Mouse (Mus musculus) thymus, adult 2 months (tissue): ENCODE measurements around the gene Tbc1d15.

ENCODE experiments used
- CTCF ChIP-seq: fragments of 200-500 bp; IDR thresholded peaks from 2 replicates; pipeline ENCODE4 v1.5.1; 2012; ENCODE audit warnings: mild to moderate bottlenecking, control low read depth, low read length, moderate library complexity, borderline replicate concordance; ENCODE audit not compliant: control insufficient read depth, poor library complexity, insufficient read depth; ENCODE audit errors: extremely low read depth
- POLR2A ChIP-seq: fragments of 200-500 bp; IDR thresholded peaks from 2 replicates; pipeline ENCODE4 v1.6.1; 2012; ENCODE audit warnings: mild to moderate bottlenecking, low read length, control low read depth, moderate library complexity; ENCODE audit not compliant: control insufficient read depth, poor library complexity, insufficient read depth; ENCODE audit errors: extremely low read depth

DNA sequence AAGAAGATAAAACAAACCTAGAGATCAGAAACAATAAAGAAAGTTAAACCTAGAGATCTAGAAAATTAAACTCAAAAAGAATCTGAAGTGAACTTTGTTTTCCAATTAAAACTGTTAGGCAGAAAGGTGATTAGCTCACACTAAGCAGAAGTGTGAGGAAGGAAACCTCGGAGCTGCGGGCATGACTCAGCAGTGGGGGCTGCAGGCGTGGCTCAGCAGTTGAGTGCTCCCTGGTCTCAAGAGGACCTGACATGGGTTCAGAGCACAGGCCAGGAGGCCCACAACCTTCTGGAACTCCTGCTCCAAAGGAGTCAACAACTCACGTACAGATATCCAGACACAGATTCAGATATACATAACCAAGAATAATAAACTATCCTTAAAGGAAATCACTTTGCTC lies 14.5 kb downstream of the Tbc1d15 start:
- TF ChIP-seq CTCF (no peak), POLR2A (no peak)
